Mouse (Mus musculus) embryonic facial prominence, embryonic 11.5 days (tissue): ENCODE data around the gene Plscr5. TPM values are rescaled to one million over a fixed set of nuclear protein-coding genes. Genes with fewer than 3 reads are reported as not detected.

ENCODE experiments used
- polyA plus RNA-seq: library from polyadenylated mRNA; unstranded; fragments of >200 nt; fragmentation: Nextera tagmentation; extraction: Ambion mirVana; gene quantifications from 2 replicates; pipeline ENCODE4 v1.2.1, GENCODE M21; 2014

The Plscr5 gene
- polyA plus RNA-seq, 1 experiment from 2014 or later: not detected

Other genes starting within 250 kb of the Plscr5 start
- gene Plscr1, start 56.8 kb downstream of the Plscr5 start, polyA plus RNA-seq: 37.1 and 42.4 TPM in 2 replicates
- 0.35 and 0.66 TPM in 2 replicates for gene Plscr2, start 82.7 kb downstream of the Plscr5 start, polyA plus RNA-seq
- gene 1700057G04Rik, start 116.4 kb downstream of the Plscr5 start, polyA plus RNA-seq: not detected in 2 replicates